Mouse (Mus musculus) spleen, adult 18-20 months (tissue): ENCODE results near the gene Igsf3.

Experiments used
- DNase-seq, 2 experiments: peaks; one replicate each; pipeline ENCODE4 v3.0.0; 2022; ENCODE audit warnings: mixed read lengths in 2 of 2

Igsf3 gene

GRCm38 (mm10) chr3:101376538-101377247 lies at the start of gene Igsf3:
TSS of gene Igsf3 (plus strand) at chr3:101377083.
- DNase-seq, result peak; percentile 48 to 61

DNA sequence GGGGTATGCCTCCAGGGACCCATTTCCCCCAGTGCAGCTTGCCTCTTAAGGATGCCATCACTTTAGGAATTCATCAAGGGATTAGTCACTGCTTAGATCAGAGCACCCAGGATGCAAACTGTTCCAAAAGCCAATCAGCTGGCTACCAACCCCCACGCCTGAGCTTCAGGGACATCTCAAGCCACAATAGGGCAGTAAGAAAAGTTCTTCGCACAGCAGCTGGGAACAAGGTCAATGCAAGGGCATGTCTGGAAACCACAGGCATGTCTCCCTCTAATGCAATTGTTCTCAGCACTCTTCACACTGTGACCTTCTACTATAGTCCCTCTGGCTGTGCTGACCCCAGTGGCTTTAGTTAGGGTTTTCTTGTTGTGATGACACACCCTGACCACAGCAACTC lies 49.6 kb upstream of the Igsf3 start:
- DNase-seq, result no peak

- no peak for DNase-seq
Measured at GRCm38 (mm10) chr3:101328617-101329016, 48.3 kb upstream of the Igsf3 start.

DNA sequence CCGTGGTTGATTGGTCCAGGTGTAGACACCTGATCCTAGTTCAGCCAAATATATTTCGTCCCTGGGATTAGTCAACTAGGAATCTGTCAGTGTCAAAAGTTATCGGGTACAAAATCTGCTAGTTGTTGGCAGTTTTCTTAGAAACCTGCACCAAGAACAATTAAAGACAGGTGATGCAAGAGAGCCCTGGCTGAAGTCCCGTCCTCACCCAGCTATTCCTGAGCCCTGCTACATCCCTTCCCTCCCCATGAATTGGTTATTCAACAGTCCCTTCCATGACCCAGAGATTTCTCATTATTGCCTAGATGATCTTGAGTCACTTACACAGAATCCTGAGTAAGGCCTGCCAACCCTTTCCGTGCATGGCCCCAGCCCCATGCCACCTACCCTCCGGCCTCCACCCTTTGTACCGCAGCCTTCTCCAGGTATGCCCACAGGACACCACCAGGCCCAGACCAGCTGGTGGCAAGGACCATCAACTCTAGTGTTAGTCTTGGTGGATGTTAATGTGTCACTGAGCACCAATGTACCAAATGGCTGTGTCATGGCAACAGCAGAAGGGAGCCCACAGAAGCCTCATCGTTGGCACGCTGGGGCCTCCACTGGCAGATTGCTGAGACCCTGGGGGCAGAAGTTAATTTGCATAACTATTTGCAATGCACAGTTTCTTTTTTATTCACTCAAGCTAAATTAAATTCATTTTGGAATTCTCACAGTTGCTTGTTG lies 33.5 kb upstream of the Igsf3 start:
- no peak for DNase-seq

DNA sequence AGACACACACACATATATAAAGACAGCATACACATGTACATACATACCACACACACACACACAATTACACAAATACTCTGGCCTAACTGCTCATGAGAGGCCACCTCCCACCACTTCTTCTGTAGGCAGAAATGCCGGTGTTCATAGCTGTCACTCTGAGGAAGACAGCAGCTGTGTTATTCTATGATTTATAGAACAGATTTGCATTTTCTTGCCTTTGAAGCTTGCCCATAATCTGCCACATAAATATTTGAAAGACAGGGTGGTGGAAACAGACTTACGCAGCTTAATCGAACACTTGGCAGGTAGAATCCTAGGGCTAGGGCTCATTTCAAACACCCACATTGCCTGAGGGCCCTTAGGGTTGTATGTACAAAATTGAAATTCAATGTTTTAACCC lies 32.6 kb upstream of the Igsf3 start:
- no peak for DNase-seq

- DNase-seq, result no peak
Measured at GRCm38 (mm10) chr3:101345299-101345698, 31.6 kb upstream of the Igsf3 start.

GRCm38 (mm10) chr3:101346806-101347205 lies 30.1 kb upstream of the Igsf3 start:
- no peak for DNase-seq

- no peak for DNase-seq
Measured at GRCm38 (mm10) chr3:101348501-101349161, 28.3 kb upstream of the Igsf3 start.

- DNase-seq, result no peak
Measured at GRCm38 (mm10) chr3:101349542-101350307, 27.2 kb upstream of the Igsf3 start.

GRCm38 (mm10) chr3:101350406-101350805 lies 26.5 kb upstream of the Igsf3 start:
- no peak for DNase-seq

GRCm38 (mm10) chr3:101354490-101354889 lies 22.4 kb upstream of the Igsf3 start:
- DNase-seq, result no peak

GRCm38 (mm10) chr3:101355702-101356101 lies 21.2 kb upstream of the Igsf3 start:
- DNase-seq, result no peak

DNA sequence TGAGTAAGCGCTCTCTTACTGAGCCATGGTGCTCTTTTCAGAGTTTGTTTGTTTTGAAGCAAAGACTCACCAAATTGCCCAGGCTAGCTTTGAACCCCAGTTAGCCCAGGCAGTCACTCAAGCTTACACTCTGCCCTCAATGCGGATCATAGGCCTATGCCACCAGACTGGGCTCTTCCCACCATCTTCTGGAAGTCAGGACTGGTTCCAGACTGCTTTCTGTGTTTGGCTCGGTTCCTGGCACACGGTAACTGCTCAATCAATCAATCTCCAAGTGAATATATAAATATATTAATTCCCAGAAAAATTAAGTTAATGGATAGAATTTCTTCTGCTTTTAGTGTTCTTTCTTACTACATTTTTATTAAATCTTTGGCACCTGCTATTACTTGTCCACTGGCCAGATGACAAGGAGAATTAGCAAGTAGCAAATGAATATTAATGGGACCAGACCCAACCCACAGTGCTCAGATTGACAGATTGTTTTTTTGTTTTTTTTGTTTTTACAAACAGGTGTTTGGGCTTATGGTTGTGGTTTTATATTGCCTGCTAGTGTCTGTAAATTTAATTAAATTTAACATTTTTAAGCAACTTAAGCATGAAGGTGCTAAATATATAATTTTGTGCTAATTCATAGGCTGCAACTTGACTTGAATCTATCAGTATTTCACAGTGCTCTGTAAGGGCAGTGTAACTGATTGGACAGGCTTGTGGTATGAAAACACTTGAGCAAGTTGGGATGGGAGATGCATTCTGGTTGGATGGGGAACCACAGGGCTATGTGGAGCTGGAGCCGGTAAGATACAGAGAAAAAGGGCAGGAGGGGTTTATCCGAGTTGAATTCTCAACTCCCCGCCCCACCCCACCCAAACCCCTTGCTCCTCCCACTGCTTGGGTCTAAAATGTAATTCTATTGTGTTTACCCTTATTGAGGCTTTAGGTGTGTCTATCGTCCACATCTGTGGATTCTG lies 20.0 kb upstream of the Igsf3 start:
- no peak for DNase-seq

- no peak for DNase-seq
Measured at GRCm38 (mm10) chr3:101360832-101361231, 16.1 kb upstream of the Igsf3 start.

DNA sequence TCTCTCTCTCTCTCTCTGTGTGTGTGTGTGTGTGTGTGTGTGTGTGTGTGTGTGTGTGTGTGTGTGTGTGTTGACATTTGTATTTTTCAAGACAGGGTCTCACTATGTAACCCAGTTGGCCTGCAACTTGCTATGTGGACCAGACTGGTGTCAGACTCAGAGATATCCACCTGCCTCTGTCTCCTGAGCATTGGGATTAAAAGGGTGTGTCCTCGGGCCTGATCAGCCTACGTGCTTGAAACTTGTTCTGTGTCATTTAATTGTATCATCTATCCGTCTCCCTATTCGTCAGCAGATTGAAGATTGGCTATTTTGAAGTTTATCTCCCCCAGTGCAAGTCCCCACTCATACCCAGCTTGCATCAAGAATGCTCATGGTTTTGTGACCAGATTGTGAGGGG lies 14.5 kb upstream of the Igsf3 start:
- no peak for DNase-seq

GRCm38 (mm10) chr3:101363574-101363973 lies 13.3 kb upstream of the Igsf3 start:
- DNase-seq, result no peak

DNA sequence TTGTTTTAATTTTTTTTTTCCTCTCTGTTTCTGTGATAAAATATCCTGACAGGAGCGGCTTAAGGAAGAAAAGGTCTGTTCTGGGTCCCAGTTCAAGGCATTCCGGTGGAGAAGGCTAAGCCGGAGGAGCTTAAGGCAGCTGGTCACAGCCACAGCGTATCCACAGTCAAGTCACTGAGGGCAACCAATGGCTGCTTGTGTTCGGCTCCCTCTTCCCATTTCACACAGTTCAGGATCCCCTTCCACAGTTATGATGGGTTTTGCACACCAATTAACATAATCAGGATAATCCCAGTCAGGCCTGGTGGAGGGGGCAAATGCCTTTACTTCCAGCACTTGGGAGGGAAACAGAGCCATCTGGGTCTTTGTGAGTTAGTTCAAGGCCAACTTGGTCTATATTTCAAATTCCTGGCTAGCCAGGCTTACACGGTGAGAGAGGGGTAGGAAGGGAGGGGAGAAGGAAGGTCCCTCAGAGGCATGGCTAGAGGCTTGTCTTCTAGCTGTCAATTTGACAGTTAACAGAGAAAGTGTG lies 11.7 kb upstream of the Igsf3 start:
- no peak for DNase-seq

DNA sequence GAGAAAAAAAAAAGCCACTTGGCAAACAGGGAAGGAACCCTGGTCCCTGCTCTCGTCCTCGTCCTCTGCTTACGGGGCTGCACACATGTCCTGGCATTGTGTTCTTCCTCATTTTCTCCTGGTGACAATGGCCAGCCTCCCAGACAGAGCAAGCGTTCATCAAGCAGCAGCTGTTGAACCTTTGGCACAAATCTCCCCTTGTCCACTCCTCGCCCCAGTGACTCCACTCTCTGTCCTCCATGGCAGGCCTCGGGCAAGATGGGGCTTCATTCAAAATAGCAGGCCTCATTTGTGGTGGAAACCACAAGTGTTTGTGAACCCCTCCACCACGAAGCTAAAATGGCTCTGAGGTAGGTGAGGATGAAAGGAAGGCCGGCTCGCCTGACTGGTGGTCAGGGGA lies 11.0 kb upstream of the Igsf3 start:
- DNase-seq, result no peak

GRCm38 (mm10) chr3:101367372-101367771 lies 9.5 kb upstream of the Igsf3 start:
- no peak for DNase-seq

DNA sequence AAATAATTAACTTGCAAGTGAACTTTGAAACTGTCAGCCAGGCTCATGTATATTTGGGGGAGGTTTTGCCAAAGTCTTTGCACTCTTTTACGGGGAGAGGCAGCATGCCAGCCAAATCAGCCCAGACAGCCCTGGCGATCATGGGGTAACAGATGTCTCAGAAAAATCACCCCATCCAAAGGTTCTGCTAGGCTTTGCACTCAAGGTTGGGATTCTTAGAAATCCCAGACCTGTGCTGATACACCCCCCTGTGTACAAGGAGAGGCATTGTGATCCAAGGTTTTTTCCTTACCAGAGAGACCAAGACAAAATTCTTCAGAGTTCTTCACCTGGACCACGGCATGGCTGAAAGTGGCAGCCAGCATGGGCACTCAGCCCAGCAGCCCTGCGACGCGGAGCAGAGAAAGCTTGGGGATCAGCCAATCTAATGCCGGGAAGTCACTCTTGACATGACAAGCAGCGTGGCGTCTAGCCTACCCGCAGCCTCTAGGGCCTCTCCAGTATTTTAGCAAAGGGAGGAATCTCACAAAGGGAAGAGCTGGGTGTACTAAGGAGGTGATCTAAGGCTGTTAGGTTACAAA lies 7.5 kb upstream of the Igsf3 start:
- no peak for DNase-seq

DNA sequence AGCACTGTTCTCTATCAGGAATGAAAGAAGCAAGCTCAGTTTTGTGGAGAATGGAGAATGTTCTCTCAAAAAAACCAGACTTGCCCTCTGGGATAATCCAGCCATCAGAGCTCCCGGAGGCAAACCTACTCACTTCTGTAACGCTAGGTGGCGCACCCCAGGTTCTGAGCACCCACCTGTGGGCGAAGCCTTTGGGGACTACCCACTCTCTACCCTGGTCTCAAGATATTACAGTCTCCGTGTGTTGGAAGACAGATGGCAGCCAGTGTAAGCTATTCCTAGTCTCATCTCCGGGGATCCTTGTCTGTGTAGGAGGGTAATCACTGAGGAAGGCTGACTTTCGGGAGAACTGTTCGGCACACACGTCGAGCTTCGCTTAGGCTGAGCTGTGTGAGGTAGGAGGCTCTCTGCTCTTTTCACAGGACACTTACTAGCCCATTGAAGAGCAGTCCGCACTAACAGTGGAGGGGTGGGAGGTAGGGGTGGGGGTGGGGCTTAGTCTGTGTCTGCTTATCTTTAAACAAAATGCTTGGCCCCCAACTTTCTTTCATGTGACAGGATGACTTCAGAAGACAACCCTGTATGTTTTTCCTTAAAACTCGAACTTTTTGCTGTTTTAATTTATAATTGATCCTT lies 4.4 kb upstream of the Igsf3 start:
- peak; percentile 14 to 59 for DNase-seq
